Mouse (Mus musculus) CH12.LX (cell line): Measurements from ENCODE around the gene Ankrd33. TPM values are rescaled to one million over a fixed set of nuclear protein-coding genes. Genes with fewer than 3 reads are reported as not detected.

Experiments
- DNase-seq: peaks from one replicate; pipeline ENCODE4 v3.0.0-alpha.2; 2013; ENCODE audit errors: extremely low read depth
- H3K27ac ChIP-seq: 2 replicates; pipeline ENCODE4 v1.5.1; 2012; ENCODE audit warnings: low read depth, mild to moderate bottlenecking, control low read depth, moderate library complexity; ENCODE audit not compliant: insufficient read depth
- H3K27me3 ChIP-seq: replicated peaks from 2 replicates; pipeline ENCODE3; 2012; ENCODE audit warnings: inconsistent platforms
- H3K36me3 ChIP-seq, 2 experiments: replicated peaks in 1 of 2; 2 replicates each; pipeline versions ENCODE3 to v1.6.1; 2012; ENCODE audit warnings: inconsistent platforms in 1 of 2, low read length in 1 of 2, mild to moderate bottlenecking in 1 of 2, mixed read lengths in 1 of 2, moderate library complexity in 1 of 2; ENCODE audit not compliant: control insufficient read depth in 1 of 2, insufficient read depth in 1 of 2
- H3K4me1 ChIP-seq, 2 experiments: 2 replicates each; pipeline ENCODE4 v1.6.1; 2012; ENCODE audit warnings: inconsistent platforms in 1 of 2, moderate library complexity in 1 of 2; ENCODE audit not compliant: insufficient read depth in 2 of 2, control insufficient read depth in 1 of 2
- H3K4me2 ChIP-seq: 2 replicates; pipeline ENCODE4 v1.6.1; 2012; ENCODE audit warnings: low read depth, mild to moderate bottlenecking, control low read depth; ENCODE audit not compliant: poor library complexity, insufficient read depth, severe bottlenecking
- H3K4me3 ChIP-seq, 3 experiments: fragments of 150-350 bp in 1 of 3; sonication (generic) in 1 of 3; replicated peaks in 1 of 3; 2 replicates each; pipeline versions ENCODE3 to v1.5.1; 2011 to 2012; ENCODE audit warnings: low read depth in 2 of 3, low read length in 2 of 3, mild to moderate bottlenecking in 2 of 3, moderate library complexity in 2 of 3, control low read depth in 1 of 3, improper control_type of control experiment in 1 of 3, inconsistent platforms in 1 of 3, mixed read lengths in 1 of 3; ENCODE audit not compliant: poor library complexity in 1 of 3
- H3K79me2 ChIP-seq: replicated peaks from 2 replicates; pipeline ENCODE4 v1.6.1; 2012; ENCODE audit warnings: mild to moderate bottlenecking, moderate library complexity; ENCODE audit not compliant: control insufficient read depth, poor library complexity, insufficient read depth, severe bottlenecking; ENCODE audit errors: extremely low read depth
- H3K9ac ChIP-seq: 2 replicates; pipeline ENCODE4 v1.6.1; 2012; ENCODE audit warnings: low read depth, mild to moderate bottlenecking, control low read depth, moderate library complexity; ENCODE audit not compliant: insufficient read depth
- H3K9me3 ChIP-seq: replicated peaks from 2 replicates; pipeline ENCODE3; 2012; ENCODE audit warnings: low read length, inconsistent platforms, mixed read lengths
- BHLHE40 ChIP-seq: IDR thresholded peaks from 2 replicates; pipeline ENCODE4 v1.6.1; 2011; ENCODE audit warnings: mild to moderate bottlenecking, low read depth, low read length, improper control_type of control experiment
- ELF1 ChIP-seq: IDR thresholded peaks from 2 replicates; pipeline ENCODE4 v1.6.1; 2014; ENCODE audit warnings: low read depth, mild to moderate bottlenecking, inconsistent platforms, low read length, improper control_type of control experiment
- EP300 ChIP-seq: IDR thresholded peaks from 2 replicates; pipeline ENCODE4 v1.6.1; 2011; ENCODE audit warnings: low read length, improper control_type of control experiment
- ETS1 ChIP-seq: conservative IDR thresholded peaks from 2 replicates; pipeline ENCODE4 v1.6.1; 2012; ENCODE audit warnings: low read depth, mild to moderate bottlenecking, inconsistent platforms, low read length, improper control_type of control experiment, moderate library complexity
- HCFC1 ChIP-seq: IDR thresholded peaks from 2 replicates; pipeline ENCODE4 v1.6.1; 2012; ENCODE audit warnings: low read depth, mild to moderate bottlenecking, inconsistent platforms, low read length, improper control_type of control experiment
- KAT2A ChIP-seq: IDR thresholded peaks from 2 replicates; pipeline ENCODE4 v1.6.1; 2012; ENCODE audit warnings: low read length, improper control_type of control experiment, inconsistent platforms; ENCODE audit not compliant: insufficient replicate concordance
- MAFK ChIP-seq: IDR thresholded peaks from 2 replicates; pipeline ENCODE4 v1.6.1; 2011; ENCODE audit warnings: low read length, improper control_type of control experiment; ENCODE audit not compliant: insufficient replicate concordance
- MAZ ChIP-seq: IDR thresholded peaks from 2 replicates; pipeline ENCODE4 v1.6.1; 2012; ENCODE audit warnings: low read depth, mild to moderate bottlenecking, inconsistent platforms, low read length, improper control_type of control experiment, moderate library complexity
- MXI1 ChIP-seq: IDR thresholded peaks from 2 replicates; pipeline ENCODE4 v1.6.1; 2011; ENCODE audit warnings: mild to moderate bottlenecking, low read depth, low read length, improper control_type of control experiment
- PAX5 ChIP-seq: IDR thresholded peaks from 2 replicates; pipeline ENCODE4 v1.6.1; 2012; ENCODE audit warnings: low read length, inconsistent platforms, mixed read lengths
- POLR2A ChIP-seq: IDR thresholded peaks from 2 replicates; pipeline ENCODE4 v1.6.1; 2011; ENCODE audit warnings: low read depth, mild to moderate bottlenecking, improper control_type of control experiment, low read length
- RCOR1 ChIP-seq: conservative IDR thresholded peaks from 2 replicates; pipeline ENCODE4 v1.6.1; 2012; ENCODE audit warnings: low read depth, mild to moderate bottlenecking, inconsistent platforms, low read length, improper control_type of control experiment
- SIN3A ChIP-seq: IDR thresholded peaks from 2 replicates; pipeline ENCODE4 v1.6.1; 2012; ENCODE audit warnings: low read length, improper control_type of control experiment, inconsistent platforms
- USF2 ChIP-seq: conservative IDR thresholded peaks from 2 replicates; pipeline ENCODE4 v1.6.1; 2011; ENCODE audit warnings: low read depth, low read length, improper control_type of control experiment
- dilution Hi-C: fragments of 300-500 bp; cut with MboI; formaldehyde crosslinking; loops from 2 replicates; pipeline ENCODE4 v1.14.3; 2020; ENCODE audit warnings: low sequenced_read_pairs; ENCODE audit not compliant: extremely low pct_unique_long_range_greater_than_20kb, extremely low pct_ligation_motif_present
- in situ Hi-C: fragments of 300-500 bp; cut with MboI; formaldehyde crosslinking; loops from 3 replicates; pipeline ENCODE4 v1.14.3; 2019; ENCODE audit warnings: low sequenced_read_pairs, low pct_ligation_motif_present, low pct_unique_long_range_greater_than_20kb, mixed read lengths
- polyA plus RNA-seq: library from polyadenylated mRNA; unstranded; fragments of >175 nt; gene quantifications from 2 replicates; pipeline ENCODE4 v1.2.1, GENCODE M21; 2012; ENCODE audit warnings: low read depth; ENCODE audit not compliant: insufficient read length
- total RNA-seq, 2 experiments: library from RNA; depleted of rRNA; stranded (reverse); fragments of 300-350 nt in 1 of 2; fragments of >200 nt in 1 of 2; gene quantifications; 2 replicates each; pipeline ENCODE4 v1.2.3; 2012 to 2014

The Ankrd33 gene
- total and polyA plus RNA-seq, 3 experiments = not detected

DNA sequence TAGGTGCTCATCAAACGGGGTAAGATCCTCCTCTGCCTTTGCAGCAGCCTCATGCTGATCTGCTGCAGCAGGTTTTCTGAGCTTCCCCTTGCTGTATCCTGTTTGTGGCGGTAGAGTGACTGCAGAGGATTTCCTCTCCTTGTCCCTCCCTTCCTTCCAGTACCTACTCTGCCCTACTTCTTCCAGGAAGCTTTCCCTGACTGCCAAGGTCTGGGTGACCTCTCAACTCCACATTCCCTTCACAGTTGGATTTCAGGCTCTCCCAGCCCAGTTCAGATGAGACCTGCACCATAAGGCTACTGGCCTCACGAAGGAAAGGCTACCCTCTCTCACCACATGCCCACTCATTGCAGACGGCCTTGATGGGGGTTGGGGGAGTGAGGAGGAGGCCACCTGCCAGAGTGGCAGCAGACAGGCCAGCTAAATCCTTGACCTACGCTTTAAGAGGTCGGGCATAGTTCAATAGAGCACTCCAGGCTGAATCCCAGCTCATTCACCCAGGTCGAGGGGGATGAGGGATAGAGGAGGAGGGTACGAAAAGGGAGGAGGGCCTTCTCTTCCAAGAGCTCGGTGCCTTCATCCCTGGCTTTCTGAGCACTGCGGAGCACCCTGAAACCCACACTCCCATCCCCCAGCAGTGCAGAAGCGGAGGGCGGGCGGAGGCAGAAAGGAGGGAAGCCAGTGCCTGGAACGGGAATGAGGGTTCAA, 23.3 kb upstream of the Ankrd33 start:
- Histone ChIP-seq H3K79me2 (no peaks in the 10 kb centered on the region), H3K9me3 (no peaks in the 10 kb centered on the region), H3K27me3 (peaks cover 60% of the 10 kb centered on the region), H3K4me3 (no peak overlapping the region), H3K36me3 (no peaks in the 10 kb centered on the region), H3K4me2 (no peak overlapping the region), H3K27ac (no peak overlapping the region), H3K4me1 (peaks cover 2 to 6% of the 10 kb centered on the region in 2 experiments; a peak in 3 of 4 replicates), H3K9ac (no peak overlapping the region)
- no peak for TF ChIP-seq ETS1
- TF ChIP-seq ELF1 = no peak
- no peak for TF ChIP-seq POLR2A
- TF ChIP-seq RCOR1 = no peak
- TF ChIP-seq MAZ = no peak
- dilution Hi-C loops (no loop called here), in situ Hi-C loops (no loop called here)
- no peak for DNase-seq

DNA sequence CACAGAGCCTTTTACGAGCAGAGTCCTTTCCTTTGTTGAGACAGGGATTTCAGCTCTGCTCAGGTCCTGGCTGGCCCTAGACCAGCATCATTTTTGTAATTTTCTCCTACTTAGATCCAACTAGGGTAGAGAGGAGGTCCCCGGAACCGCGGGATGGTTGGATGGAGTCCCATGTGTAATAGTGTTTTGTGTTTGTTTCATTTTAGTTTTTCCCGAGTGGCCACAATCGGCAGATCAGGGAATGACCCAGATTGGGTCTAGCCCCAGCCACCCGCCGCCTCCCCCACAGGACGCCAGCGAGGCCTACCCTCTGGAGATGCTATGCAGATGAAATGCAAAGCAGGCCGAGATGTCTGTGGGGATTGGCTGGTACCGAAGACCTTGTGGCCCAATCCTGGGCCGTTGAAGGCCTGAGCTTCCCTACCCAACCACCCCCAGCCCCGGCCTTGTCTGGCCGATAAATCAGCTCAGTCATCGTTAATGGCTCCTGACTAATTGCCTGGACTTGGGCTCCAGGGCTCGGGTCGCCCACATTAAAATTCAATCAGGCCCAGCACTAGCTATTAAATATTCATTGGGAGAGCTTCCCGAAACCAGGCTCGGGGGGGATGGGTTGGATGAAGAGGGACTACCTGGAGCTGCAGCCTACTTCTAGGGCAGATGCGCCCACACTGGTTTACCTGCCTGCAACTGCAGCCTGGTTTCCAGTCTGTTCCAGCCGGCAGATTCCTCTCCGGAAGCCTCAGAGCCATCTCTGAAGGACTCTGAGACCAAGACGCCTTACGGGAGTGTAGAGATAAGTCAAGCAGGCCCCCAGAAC, 22.5 kb upstream of the Ankrd33 start:
- H3K27ac ChIP-seq = no peak overlapping the region
- no peak overlapping the region for H3K4me2 ChIP-seq
- in situ Hi-C loops = no loop called here
- no peak overlapping the region for H3K9ac ChIP-seq
- dilution Hi-C loops = no loop called here
- peaks cover 2 to 6% of the 10 kb centered on the region in 2 experiments; a peak in 3 of 4 replicates for H3K4me1 ChIP-seq
- H3K79me2 ChIP-seq = no peaks in the 10 kb centered on the region
- H3K4me3 ChIP-seq = no peak overlapping the region
- no peak for TF ChIP-seq USF2
- no peak for TF ChIP-seq MXI1
- TF ChIP-seq MAZ = no peak
- no peak for TF ChIP-seq EP300
- no peak for TF ChIP-seq POLR2A
- TF ChIP-seq SIN3A = no peak
- no peak for TF ChIP-seq KAT2A
- no peak for TF ChIP-seq MAFK
- no peak for TF ChIP-seq PAX5
- TF ChIP-seq HCFC1 = no peak
- TF ChIP-seq BHLHE40 = no peak
- H3K9me3 ChIP-seq = no peaks in the 10 kb centered on the region
- no peak for DNase-seq
- H3K27me3 ChIP-seq = peaks cover 58% of the 10 kb centered on the region
- H3K36me3 ChIP-seq = no peaks in the 10 kb centered on the region
